Mouse (Mus musculus): ENCODE measurements around the gene Rbm15.

DNA sequence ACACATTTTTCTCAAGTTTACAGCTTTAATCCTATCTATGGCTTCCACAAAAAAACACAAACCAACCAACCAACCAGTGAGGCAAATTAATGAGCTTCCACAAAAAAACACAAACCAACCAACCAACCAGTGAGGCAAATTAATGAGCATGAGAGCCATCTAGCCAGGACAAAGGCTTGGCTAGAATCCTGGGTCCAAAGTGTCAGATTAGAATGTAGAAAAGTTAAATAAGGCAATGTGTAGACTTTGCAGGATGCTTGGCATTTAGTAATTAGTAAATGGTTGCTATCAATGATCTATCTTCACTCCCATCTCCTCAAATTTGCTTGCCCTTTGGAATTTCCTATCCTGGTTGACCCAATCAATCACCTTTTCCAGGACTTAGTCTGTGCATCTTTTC is 11.7 kb downstream of the Rbm15 start:
- no peak for TF ChIP-seq CTCF (IDR thresholded peaks at IDR 0.05; ENCODE audit: borderline replicate concordance, extremely low read depth, insufficient read depth, insufficient read length)
- no peak for TF ChIP-seq POLR2A (IDR thresholded peaks at IDR 0.05; ENCODE audit: borderline replicate concordance, extremely low read depth, insufficient read depth, insufficient read length, poor library complexity, severe bottlenecking)
